Mouse (Mus musculus) hindbrain, embryonic 14.5 days (tissue): Measurements from ENCODE around the gene Man1a2. TPM values are rescaled to one million over a fixed set of nuclear protein-coding genes. Genes with fewer than 3 reads are reported as not detected.

Experiments
- ATAC-seq: fragments of 200-750 bp; cut with Nextera tagmentation; 2 replicates; pipeline ENCODE4 v1.8.0; 2017; ENCODE audit warnings: moderate number of reproducible peaks, mild to moderate bottlenecking, moderate TSS enrichment, moderate library complexity; ENCODE audit not compliant: low FRiP score
- DNase-seq: peaks from one replicate; pipeline ENCODE4 v3.0.0-alpha.2; 2015; ENCODE audit warnings: low spot score
- H3K27ac ChIP-seq: fragments of 300-500 bp; sonication (generic); 2 replicates; pipeline ENCODE4 v1.5.1; 2014; ENCODE audit warnings: mild to moderate bottlenecking, moderate library complexity
- H3K27me3 ChIP-seq: fragments of 300-500 bp; sonication (generic); 2 replicates; pipeline ENCODE4 v1.6.1; 2014; ENCODE audit warnings: mild to moderate bottlenecking, low read length, mixed read lengths; ENCODE audit not compliant: control insufficient read depth, insufficient read depth
- H3K36me3 ChIP-seq: fragments of 300-500 bp; sonication (generic); replicated peaks from 2 replicates; pipeline ENCODE4 v1.6.1; 2014; ENCODE audit not compliant: control insufficient read depth, insufficient read depth
- H3K4me1 ChIP-seq: fragments of 300-500 bp; sonication (generic); replicated peaks from 2 replicates; pipeline ENCODE4 v1.6.1; 2014; ENCODE audit warnings: antibody characterized with exemption, low read length, mixed read lengths; ENCODE audit not compliant: control insufficient read depth, insufficient read depth
- H3K4me2 ChIP-seq: fragments of 300-500 bp; sonication (generic); replicated peaks from 2 replicates; pipeline ENCODE4 v1.6.1; 2014; ENCODE audit warnings: mild to moderate bottlenecking, moderate library complexity
- H3K4me3 ChIP-seq: fragments of 300-500 bp; sonication (generic); replicated peaks from 2 replicates; pipeline ENCODE4 v1.5.1; 2014; ENCODE audit warnings: mild to moderate bottlenecking, low read length
- H3K9ac ChIP-seq: fragments of 300-500 bp; sonication (generic); 2 replicates; pipeline ENCODE4 v1.6.1; 2014
- H3K9me3 ChIP-seq: fragments of 300-500 bp; sonication (generic); 2 replicates; pipeline ENCODE4 v1.6.1; 2016; ENCODE audit warnings: low read length; ENCODE audit not compliant: control insufficient read depth
- WGBS: fragments of 180-500 bp; shearing (Covaris S2); extraction: QIAGEN DNeasy Blood & Tissue Kit; methylation state at CpG from one replicate; pipeline ENCODE4 v1.1.7; 2014; 5-methylcytosine and 5-hydroxymethylcytosine counted together
- polyA plus RNA-seq: library from polyadenylated mRNA; unstranded; fragments of >200 nt; fragmentation: Nextera tagmentation; extraction: Ambion mirVana; gene quantifications from 2 replicates; pipeline ENCODE4 v1.2.1, GENCODE M21; 2014

Gene Man1a2
- polyA plus RNA-seq, 1 experiment from 2014 or later, result 65.3 TPM

DNA sequence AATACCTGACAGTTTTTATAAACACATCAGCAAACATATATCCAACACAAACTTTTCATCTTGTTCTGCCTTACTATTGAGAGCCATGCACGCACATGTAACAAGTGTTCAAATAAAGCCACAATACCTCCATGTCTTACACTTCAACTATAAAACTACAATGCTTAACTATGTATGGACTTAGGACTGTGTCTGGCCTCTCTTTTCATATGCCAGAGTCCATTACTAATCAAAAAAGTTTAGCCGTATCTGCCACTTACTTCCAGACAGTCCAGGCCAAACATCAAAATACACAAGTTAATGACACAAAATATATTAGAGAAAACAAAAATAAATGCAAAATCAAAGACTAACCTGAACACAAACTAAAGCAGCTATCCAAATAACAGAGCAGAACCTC, 14.9 kb downstream of the Man1a2 start:
- no peak for DNase-seq
- no peaks in the 10 kb centered on the region for H3K27me3 ChIP-seq
- H3K9me3 ChIP-seq, result no peaks in the 10 kb centered on the region
- no peaks in the 10 kb centered on the region for H3K36me3 ChIP-seq
- no peak for ATAC-seq
- H3K4me2 ChIP-seq, result no peak overlapping the region
- WGBS, result 93% methylated on average over 2 of the region's 2 CpGs
- H3K27ac ChIP-seq, result no peak overlapping the region
- H3K4me1 ChIP-seq, result no peaks in the 10 kb centered on the region
- H3K4me3 ChIP-seq, result no peak overlapping the region
- no peak overlapping the region for H3K9ac ChIP-seq

DNA sequence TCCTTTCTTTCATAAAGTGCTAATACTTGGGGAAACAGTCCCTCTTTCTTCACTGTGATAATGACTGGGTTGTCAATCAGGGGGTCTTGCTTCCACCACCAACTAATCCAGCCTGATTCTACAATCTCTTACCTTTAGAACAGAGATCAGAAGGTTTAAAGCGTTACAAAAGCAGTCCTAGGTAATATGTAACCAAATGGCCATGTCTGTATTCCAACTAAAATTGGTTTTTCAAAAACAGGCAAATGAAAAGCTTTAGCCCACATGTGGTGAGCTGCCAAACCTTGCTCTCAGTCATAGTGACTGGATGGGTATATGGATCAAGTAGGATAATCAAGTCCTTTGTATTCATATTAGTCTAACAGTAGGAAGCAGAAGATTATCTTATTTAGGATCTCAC, 32.0 kb downstream of the Man1a2 start:
- DNase-seq (no peak), ATAC-seq (no peak)
- 82% methylated on average over 1 of the region's 1 CpGs for WGBS
- no peaks in the 10 kb centered on the region for H3K4me1 ChIP-seq
- no peak overlapping the region for H3K4me2 ChIP-seq
- H3K27me3 ChIP-seq, result no peaks in the 10 kb centered on the region
- H3K9me3 ChIP-seq, result no peaks in the 10 kb centered on the region
- H3K36me3 ChIP-seq, result 0 out of 2 replicates have a peak, but pooled peaks cover 8% of the 10 kb centered on the region
- H3K27ac ChIP-seq, result no peak overlapping the region
- H3K9ac ChIP-seq, result no peak overlapping the region
- H3K4me3 ChIP-seq, result no peak overlapping the region

DNA sequence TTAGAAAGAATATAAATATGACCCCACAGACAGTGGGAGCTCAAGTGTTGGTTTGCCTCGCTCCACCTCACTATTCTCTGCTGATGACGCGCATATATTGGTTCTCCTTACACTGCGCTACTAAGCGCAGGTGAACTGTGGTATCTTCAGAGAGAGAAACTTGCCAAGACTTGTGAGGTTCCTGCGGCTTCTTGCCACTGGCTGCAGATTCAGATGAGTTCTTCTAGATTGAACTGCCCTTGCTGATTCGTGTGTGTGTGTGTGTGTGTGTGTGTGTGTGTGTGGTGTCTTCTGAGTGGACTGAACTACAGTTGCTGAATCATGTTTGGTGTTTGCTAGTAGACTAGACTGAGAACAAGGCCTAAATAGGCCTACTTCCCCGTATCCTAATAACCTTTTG, 43.7 kb downstream of the Man1a2 start:
- Histone ChIP-seq H3K36me3 (peaks cover 3% of the 10 kb centered on the region; the same call in 1 of the 2 replicates), H3K4me3 (no peak overlapping the region), H3K4me2 (no peak overlapping the region), H3K4me1 (no peaks in the 10 kb centered on the region), H3K27ac (no peak overlapping the region), H3K27me3 (no peaks in the 10 kb centered on the region), H3K9me3 (no peaks in the 10 kb centered on the region), H3K9ac (no peak overlapping the region)
- 97% methylated on average over 8 of the region's 8 CpGs for WGBS
- ATAC-seq, result no peak
- DNase-seq, result no peak

DNA sequence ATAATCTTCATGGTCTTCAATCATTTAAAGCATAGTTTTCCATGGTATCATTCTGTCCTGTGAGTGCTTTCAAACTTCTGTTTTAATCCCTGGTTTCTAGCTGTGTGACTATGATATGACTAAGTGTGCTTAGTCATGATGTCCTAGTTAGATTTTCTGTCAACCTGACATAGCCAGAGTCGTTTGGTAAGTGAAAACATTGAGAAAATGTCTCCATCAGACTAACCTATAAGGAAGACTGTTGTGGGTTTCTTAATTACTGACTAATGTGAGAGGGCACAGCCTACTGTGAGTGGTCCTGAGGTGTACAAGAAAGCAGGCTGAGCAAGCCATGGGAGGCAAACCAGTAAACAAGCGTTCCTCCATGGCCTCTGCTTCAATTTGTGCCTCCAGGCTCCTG, 49.0 kb downstream of the Man1a2 start:
- DNase-seq, result no peak
- 86% methylated on average over 2 of the region's 2 CpGs for WGBS
- H3K4me2 ChIP-seq, result no peak overlapping the region

DNA sequence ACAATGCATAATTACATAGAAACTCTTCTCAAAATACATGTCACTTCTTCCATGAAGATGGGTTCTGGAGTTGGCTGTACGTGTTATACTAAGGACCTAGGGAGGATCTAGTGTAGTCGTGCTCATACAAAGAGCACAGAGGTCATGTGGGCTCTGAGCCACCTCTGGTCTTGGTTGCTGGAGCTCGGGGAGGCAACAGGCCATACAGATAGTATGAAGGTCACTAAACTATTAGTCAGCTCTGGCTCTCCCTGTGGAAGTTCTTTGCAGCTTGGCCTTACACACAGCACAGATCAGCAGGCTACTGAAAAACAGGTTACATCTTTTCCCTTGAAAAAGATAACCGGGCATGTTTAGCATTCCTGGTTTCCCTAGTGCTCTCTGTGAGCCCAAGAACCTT, 50.5 kb downstream of the Man1a2 start:
- Histone ChIP-seq H3K36me3 (no peaks in the 10 kb centered on the region; the same call in none of the 2 replicates), H3K4me1 (no peaks in the 10 kb centered on the region), H3K9ac (no peak overlapping the region), H3K27me3 (no peaks in the 10 kb centered on the region), H3K9me3 (no peaks in the 10 kb centered on the region), H3K27ac (no peak overlapping the region), H3K4me3 (no peak overlapping the region), H3K4me2 (no peak overlapping the region)
- no peak for DNase-seq
- ATAC-seq, result no peak
- 92% methylated on average over 4 of the region's 4 CpGs for WGBS

More for the DNA sequence above, 49.0 kb downstream of the Man1a2 start:
- no peak for ATAC-seq
- Histone ChIP-seq H3K9me3 (no peaks in the 10 kb centered on the region), H3K27me3 (no peaks in the 10 kb centered on the region), H3K4me1 (no peaks in the 10 kb centered on the region), H3K27ac (no peak overlapping the region), H3K36me3 (no peaks in the 10 kb centered on the region; the same call in 1 of the 2 replicates), H3K4me3 (no peak overlapping the region), H3K9ac (no peak overlapping the region)

DNA sequence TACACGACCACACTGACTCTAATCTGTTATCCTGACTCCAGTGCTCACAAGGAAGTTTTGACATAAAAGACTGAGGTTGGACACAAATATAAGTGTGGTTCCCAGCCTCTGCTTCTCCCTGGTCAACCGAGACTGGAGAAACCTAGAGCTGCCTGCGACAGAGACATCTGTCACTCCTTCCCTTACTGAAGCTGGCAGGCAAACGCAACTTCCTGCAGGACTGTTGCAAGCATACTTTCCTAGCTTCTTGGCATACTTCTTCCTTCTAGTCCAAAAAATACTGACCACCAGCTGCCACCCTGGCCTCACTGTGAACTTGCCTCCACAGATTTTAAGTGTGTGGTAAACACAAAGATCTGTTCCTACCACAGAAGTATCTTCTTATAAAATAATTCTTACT, 66.8 kb downstream of the Man1a2 start:
- no peak overlapping the region for H3K27ac ChIP-seq
- 86% methylated on average over 4 of the region's 4 CpGs for WGBS
- no peak overlapping the region for H3K4me3 ChIP-seq
- DNase-seq (no peak), ATAC-seq (no peak)
- no peak overlapping the region for H3K4me2 ChIP-seq
- no peak overlapping the region for H3K9ac ChIP-seq
- H3K4me1 ChIP-seq, result no peaks in the 10 kb centered on the region
- no peaks in the 10 kb centered on the region for H3K27me3 ChIP-seq
- H3K9me3 ChIP-seq, result no peaks in the 10 kb centered on the region
- H3K36me3 ChIP-seq, result no peaks in the 10 kb centered on the region

DNA sequence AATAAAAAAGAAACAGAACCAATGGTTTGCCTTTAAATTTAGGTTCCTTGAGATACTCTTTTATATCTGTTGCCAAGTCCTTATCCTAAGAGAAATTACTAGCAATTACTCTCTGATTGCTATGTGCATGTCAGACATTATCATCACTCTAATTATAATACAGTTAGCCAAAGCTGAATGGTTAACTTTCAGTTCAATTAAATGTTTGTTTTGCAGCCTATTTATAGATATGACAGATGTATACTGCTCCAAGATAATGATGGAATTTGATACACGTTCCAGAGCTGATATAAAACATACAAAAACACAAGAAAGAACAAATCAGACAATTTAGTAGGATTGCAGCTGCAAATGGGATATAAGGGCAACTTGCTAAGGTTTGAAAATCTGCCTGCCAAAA, 74.4 kb downstream of the Man1a2 start:
- no peaks in the 10 kb centered on the region for H3K9me3 ChIP-seq
- ATAC-seq (no peak), DNase-seq (no peak)
- no peak overlapping the region for H3K27ac ChIP-seq
- no peaks in the 10 kb centered on the region for H3K4me1 ChIP-seq
- 0 out of 2 replicates have a peak, but pooled peaks cover 6% of the 10 kb centered on the region for H3K36me3 ChIP-seq
- H3K27me3 ChIP-seq, result no peaks in the 10 kb centered on the region
- no peak overlapping the region for H3K9ac ChIP-seq
- WGBS, result 82% methylated on average over 1 of the region's 1 CpGs
- no peak overlapping the region for H3K4me2 ChIP-seq
- no peak overlapping the region for H3K4me3 ChIP-seq

DNA sequence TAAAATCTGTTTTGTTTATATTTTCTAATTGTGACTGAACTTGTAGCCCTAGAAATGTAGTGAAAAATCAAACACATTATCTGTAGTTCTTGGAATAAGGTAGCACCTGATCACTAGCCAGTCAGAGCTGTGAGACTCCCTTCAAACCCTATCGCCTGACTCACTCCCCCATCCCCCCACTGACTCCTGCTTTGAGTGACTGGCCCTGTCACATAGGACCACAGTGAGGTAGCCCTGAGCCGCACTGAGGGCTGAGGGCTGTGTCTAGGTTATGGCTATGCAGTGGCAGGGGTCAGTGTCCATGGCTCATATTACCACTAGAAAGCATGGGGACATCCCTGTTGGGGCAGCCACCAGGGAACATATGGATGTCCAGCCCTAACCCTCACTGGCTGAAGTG, 80.8 kb downstream of the Man1a2 start:
- 90% methylated on average over 2 of the region's 2 CpGs for WGBS
- Histone ChIP-seq H3K27ac (no peak overlapping the region), H3K9ac (no peak overlapping the region), H3K4me1 (no peaks in the 10 kb centered on the region), H3K27me3 (no peaks in the 10 kb centered on the region), H3K9me3 (0 out of 2 replicates have a peak, but pooled peaks cover 8% of the 10 kb centered on the region), H3K4me2 (no peak overlapping the region), H3K4me3 (no peak overlapping the region), H3K36me3 (0 out of 2 replicates have a peak, but pooled peaks cover 6% of the 10 kb centered on the region)
- DNase-seq (no peak), ATAC-seq (no peak)

DNA sequence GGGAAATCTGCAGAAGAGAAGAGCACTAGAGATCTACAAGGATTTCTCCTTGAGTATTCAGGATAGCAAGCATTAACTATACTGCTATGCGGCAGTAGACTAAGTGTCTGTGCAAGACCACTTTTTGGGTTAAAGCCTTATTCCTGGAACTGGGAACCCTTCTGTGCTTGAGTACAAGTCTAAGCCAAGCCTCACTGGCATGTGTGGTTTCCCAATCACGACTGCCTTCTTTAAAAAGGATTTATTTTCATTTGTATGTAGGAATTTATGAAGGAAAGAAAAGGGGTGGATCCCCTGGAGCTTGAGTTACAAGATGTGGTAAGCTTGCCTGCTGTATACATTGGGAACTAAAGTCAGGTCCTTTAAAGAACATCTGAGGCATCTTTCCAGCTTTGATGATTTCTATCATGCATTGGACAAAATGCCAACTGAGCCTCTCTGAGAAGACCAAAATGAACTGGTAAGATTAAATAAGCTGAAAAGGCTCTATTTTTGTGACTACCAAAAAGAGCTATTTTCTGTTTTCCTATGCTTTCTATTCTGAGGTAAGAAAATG, 86.0 kb downstream of the Man1a2 start:
- Histone ChIP-seq H3K27ac (no peak overlapping the region), H3K4me3 (no peak overlapping the region), H3K4me2 (no peak overlapping the region), H3K4me1 (no peaks in the 10 kb centered on the region), H3K27me3 (no peaks in the 10 kb centered on the region), H3K9ac (no peak overlapping the region), H3K9me3 (0 out of 2 replicates have a peak, but pooled peaks cover 8% of the 10 kb centered on the region), H3K36me3 (no peaks in the 10 kb centered on the region)
- WGBS, result 95% methylated on average over 2 of the region's 2 CpGs
- no peak for ATAC-seq
- DNase-seq, result no peak

DNA sequence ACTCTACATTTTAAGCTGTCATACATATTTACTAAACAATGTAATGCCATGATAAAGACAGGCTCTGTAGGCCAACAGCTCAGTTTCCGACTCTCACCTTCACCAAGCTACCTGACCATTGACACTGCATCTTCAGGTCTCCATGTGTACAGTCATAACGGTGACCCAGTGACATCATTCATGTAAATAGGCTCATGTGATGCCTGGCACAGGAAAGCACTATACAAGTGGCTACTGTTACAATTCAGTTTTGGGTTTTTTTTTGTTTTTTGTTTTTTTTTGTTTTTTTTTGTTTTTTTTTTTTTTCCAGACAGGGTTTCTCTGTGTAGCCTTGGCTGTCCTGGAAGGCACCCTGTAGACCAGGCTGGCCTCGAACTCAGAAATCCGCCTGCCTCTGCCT, 94.2 kb downstream of the Man1a2 start:
- DNase-seq, result no peak
- 98% methylated on average over 4 of the region's 4 CpGs for WGBS
- peaks cover 7% of the 10 kb centered on the region for H3K36me3 ChIP-seq

More for the DNA sequence above, 94.2 kb downstream of the Man1a2 start:
- no peak overlapping the region for H3K4me3 ChIP-seq
- H3K4me2 ChIP-seq, result no peak overlapping the region
- no peak overlapping the region for H3K27ac ChIP-seq
- H3K9me3 ChIP-seq, result no peaks in the 10 kb centered on the region; the same call in 1 of the 2 replicates
- H3K27me3 ChIP-seq, result no peaks in the 10 kb centered on the region
- no peak for ATAC-seq
- no peak overlapping the region for H3K9ac ChIP-seq
- no peaks in the 10 kb centered on the region for H3K4me1 ChIP-seq
